Mouse (Mus musculus) liver, embryonic 14.5 days (tissue): ENCODE results near the gene 4933407L21Rik.

Experiments
- CTCF ChIP-seq: IDR thresholded peaks from 2 replicates; pipeline ENCODE4 v1.5.1; 2016; ENCODE audit warnings: antibody characterized with exemption, low read depth, control low read depth
- EP300 ChIP-seq: IDR thresholded peaks from 2 replicates; pipeline ENCODE4 v1.6.1; 2016; ENCODE audit warnings: antibody characterized with exemption, low read depth

GRCm38 (mm10) chr1:85965856-85966255, 37.6 kb downstream of the 4933407L21Rik start:
- TF ChIP-seq CTCF (no peak), EP300 (no peak)
